Mouse (Mus musculus) right cerebral cortex, adult 2 months (tissue): Measurements from ENCODE around the gene Smyd1.

ENCODE experiments used
- DNase-seq, 2 experiments: peaks; one replicate each; pipeline ENCODE4 v3.0.0; 2021 to 2022; ENCODE audit warnings: low spot score in 2 of 2

Gene Smyd1

GRCm38 (mm10) chr6:71208691-71209090, 113.3 kb downstream of the Smyd1 start:
- DNase-seq: no peak

GRCm38 (mm10) chr6:71204166-71204565, 117.9 kb downstream of the Smyd1 start:
- no peak for DNase-seq

- DNase-seq: no peak
Measured at GRCm38 (mm10) chr6:71203674-71204073, 118.4 kb downstream of the Smyd1 start.

- DNase-seq: no peak
Measured at GRCm38 (mm10) chr6:71201925-71202324, 120.1 kb downstream of the Smyd1 start.

- DNase-seq: no peak
Measured at GRCm38 (mm10) chr6:71199612-71200011, 122.4 kb downstream of the Smyd1 start, which contains the start of gene Fabp1. TSS of gene Fabp1 (plus strand) at chr6:71199827.

- DNase-seq: no peak
Measured at GRCm38 (mm10) chr6:71197636-71198535, 124.1 kb downstream of the Smyd1 start.

- no peak for DNase-seq
Measured at GRCm38 (mm10) chr6:71196107-71196506, 125.9 kb downstream of the Smyd1 start.

GRCm38 (mm10) chr6:71193151-71193740, 128.8 kb downstream of the Smyd1 start:
- no peak for DNase-seq

- no peak for DNase-seq
Measured at GRCm38 (mm10) chr6:71190501-71190900, 131.5 kb downstream of the Smyd1 start.

GRCm38 (mm10) chr6:71189578-71189977, 132.5 kb downstream of the Smyd1 start:
- no peak for DNase-seq

GRCm38 (mm10) chr6:71184941-71185604, 137.0 kb downstream of the Smyd1 start:
- no peak for DNase-seq

GRCm38 (mm10) chr6:71180596-71180995, 141.4 kb downstream of the Smyd1 start:
- DNase-seq: no peak

GRCm38 (mm10) chr6:71172812-71173580, 149.0 kb downstream of the Smyd1 start:
- DNase-seq: no peak

GRCm38 (mm10) chr6:71166551-71167169, 155.4 kb downstream of the Smyd1 start:
- DNase-seq: peak; percentile 10 to 38

GRCm38 (mm10) chr6:71164394-71164793, 157.6 kb downstream of the Smyd1 start:
- DNase-seq: no peak
